Mouse (Mus musculus) spleen, adult 2 months (tissue): ENCODE results near the gene Prepl.

Source experiments
- CTCF ChIP-seq: fragments of 200-500 bp; IDR thresholded peaks from 2 replicates; pipeline ENCODE4 v1.5.1; 2011; ENCODE audit warnings: mild to moderate bottlenecking, inconsistent platforms; ENCODE audit not compliant: insufficient read depth, insufficient read length, insufficient replicate concordance; ENCODE audit errors: extremely low read depth
- POLR2A ChIP-seq: fragments of 200-500 bp; IDR thresholded peaks from 2 replicates; pipeline ENCODE4 v1.6.1; 2011; ENCODE audit warnings: low read depth, low read length, inconsistent platforms

DNA sequence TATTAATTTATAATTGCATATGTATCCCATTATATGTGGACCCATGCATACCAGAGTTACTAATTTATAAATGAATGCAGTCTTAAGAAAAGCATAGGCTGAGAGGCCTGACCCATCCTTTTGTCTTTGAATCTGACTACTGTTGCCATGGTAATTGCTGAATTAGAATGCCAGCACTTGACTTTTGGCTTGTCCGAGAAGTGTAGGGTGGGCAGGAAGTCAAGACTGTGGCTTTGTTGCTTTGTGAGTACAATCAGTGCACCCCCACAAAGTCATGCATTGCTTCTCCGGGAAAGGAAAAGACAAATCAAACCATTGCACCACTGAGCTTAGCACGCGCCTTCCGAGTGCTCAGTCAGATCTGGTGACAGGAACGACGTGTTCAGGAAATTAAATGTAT, 11.7 kb upstream of the Prepl start:
- TF ChIP-seq POLR2A (no peak), CTCF (no peak)
